In genomic region chr10:82844090-82844489, GRCm38 (mm10) we compare ENCODE assay signal across 32 mouse cellular contexts. TPM values are rescaled to one million over a fixed set of nuclear protein-coding genes. Genes with fewer than 3 reads are reported as not detected.
DNase-seq lines count a peak whose midpoint lies in the region; ATAC-seq and TF ChIP-seq lines count a peak whose summit lies in the region.
"Had no signal": no experiment of that assay in that cellular context is flagged by ENCODE, and none has a peak within 500 bp of the region (broad histone marks: within the 10 kb centered on the region; RNA-seq: fewer than 3 reads in every experiment).

No protein-coding gene starts in this region.

- peak; percentile 54 for DNase-seq in midbrain, embryonic 11.5 days (ENCODE audit: low spot score, missing footprints)
- no peak for DNase-seq in midbrain, embryonic 14.5 days
- peak; percentile 62 for DNase-seq in brain, adult 2 months (ENCODE audit: low read depth, low spot score)
- no peak for DNase-seq in spleen, adult 18-20 months
- DNase-seq in forebrain, postnatal 0 days: no peak
- no peak for DNase-seq in heart, adult 8-10 months (ENCODE audit: low spot score)
- DNase-seq: adrenal gland, postnatal 10 days; cerebellum, adult 11 months; cerebellum, adult 9-11 months; gastrocnemius, postnatal 25 days; heart, adult 11 months; heart, postnatal 4 days; kidney, adult 8-10 months; kidney, postnatal 4 days; layer of hippocampus, postnatal 36 days; left cerebral cortex, postnatal 4 days; lung, embryonic 14.5 days; lung, postnatal 14 days; right cerebral cortex, postnatal 25 days; thymus, adult 18-20 months; thymus, postnatal 25 days had no signal

- no peaks in the 10 kb centered on the region for H3K36me3 ChIP-seq in midbrain, embryonic 11.5 days (ENCODE audit: control insufficient read depth, insufficient read depth, low read length)
- no peaks in the 10 kb centered on the region for H3K36me3 ChIP-seq in midbrain, embryonic 14.5 days (ENCODE audit: control insufficient read depth, insufficient read depth, low read length)
- no peaks in the 10 kb centered on the region for H3K36me3 ChIP-seq in embryonic facial prominence, embryonic 12.5 days
- no peaks in the 10 kb centered on the region for H3K36me3 ChIP-seq in limb, embryonic 15.5 days
- no peaks in the 10 kb centered on the region for H3K36me3 ChIP-seq in forebrain, postnatal 0 days (ENCODE audit: insufficient read depth)
- H3K36me3 ChIP-seq: hindbrain, embryonic 13.5 days; liver, embryonic 15.5 days had no signal

- TF ChIP-seq CTCF in forebrain, postnatal 0 days (IDR thresholded peaks at IDR 0.05; ENCODE audit: low read depth): no peak

- WGBS in midbrain, embryonic 11.5 days: 69% methylated on average over 6 of the region's 6 CpGs
- WGBS in midbrain, embryonic 14.5 days: 66% methylated on average over 6 of the region's 6 CpGs
- WGBS in embryonic facial prominence, embryonic 12.5 days: 64% methylated on average over 6 of the region's 6 CpGs
- 58% methylated on average over 6 of the region's 6 CpGs for WGBS in limb, embryonic 15.5 days
- 70% methylated on average over 6 of the region's 6 CpGs for WGBS in forebrain, postnatal 0 days

- no peaks in the 10 kb centered on the region for H3K27me3 ChIP-seq in midbrain, embryonic 11.5 days (ENCODE audit: control insufficient read depth, insufficient read depth, low read length)
- no peaks in the 10 kb centered on the region for H3K27me3 ChIP-seq in midbrain, embryonic 14.5 days (ENCODE audit: control insufficient read depth, insufficient read depth, low read length)
- H3K27me3 ChIP-seq in embryonic facial prominence, embryonic 12.5 days: no peaks in the 10 kb centered on the region
- no peaks in the 10 kb centered on the region for H3K27me3 ChIP-seq in limb, embryonic 15.5 days
- H3K27me3 ChIP-seq in forebrain, postnatal 0 days (ENCODE audit: insufficient read depth, low read length): no peaks in the 10 kb centered on the region
- H3K27me3 ChIP-seq: hindbrain, embryonic 13.5 days; liver, embryonic 15.5 days had no signal

- no peak overlapping the region for H3K4me3 ChIP-seq in midbrain, embryonic 11.5 days (ENCODE audit: low read depth, low read length)
- no peak overlapping the region for H3K4me3 ChIP-seq in midbrain, embryonic 14.5 days (replicated peaks; ENCODE audit: low read depth, low read length)
- H3K4me3 ChIP-seq in embryonic facial prominence, embryonic 12.5 days: no peak overlapping the region
- H3K4me3 ChIP-seq in limb, embryonic 15.5 days: no peak overlapping the region
- no peak overlapping the region for H3K4me3 ChIP-seq in forebrain, postnatal 0 days (ENCODE audit: low read depth, low read length)
- H3K4me3 ChIP-seq: hindbrain, embryonic 13.5 days; liver, embryonic 15.5 days had no signal

- no peak for ATAC-seq in midbrain, embryonic 11.5 days (ENCODE audit: low FRiP score)
- ATAC-seq in midbrain, embryonic 14.5 days (ENCODE audit: low FRiP score, low TSS enrichment): no peak
- peak; percentile 41; the same call in 1 of the 2 replicates for ATAC-seq in embryonic facial prominence, embryonic 12.5 days (ENCODE audit: insufficient number of reproducible peaks, insufficient read depth, low FRiP score, low TSS enrichment)
- ATAC-seq in limb, embryonic 15.5 days (ENCODE audit: insufficient number of reproducible peaks, low FRiP score, low TSS enrichment, low read depth): peak; percentile 44; the same call in 1 of the 2 replicates
- no peak for ATAC-seq in forebrain, postnatal 0 days
- ATAC-seq: activated CD4-positive, CD25-positive, alpha-beta regulatory T cell, adult 4 months; CD4-positive, CD25-positive, alpha-beta regulatory T cell, adult 4 months; forebrain, embryonic 16.5 days; intestine, embryonic 16.5 days; midbrain, embryonic 16.5 days had no signal

- H3K4me1 ChIP-seq in midbrain, embryonic 11.5 days (ENCODE audit: control insufficient read depth, insufficient read depth, low read length): no peaks in the 10 kb centered on the region
- H3K4me1 ChIP-seq in midbrain, embryonic 14.5 days (ENCODE audit: control insufficient read depth, insufficient read depth, low read length): no peaks in the 10 kb centered on the region
- no peaks in the 10 kb centered on the region for H3K4me1 ChIP-seq in embryonic facial prominence, embryonic 12.5 days
- no peaks in the 10 kb centered on the region for H3K4me1 ChIP-seq in limb, embryonic 15.5 days
- no peaks in the 10 kb centered on the region for H3K4me1 ChIP-seq in forebrain, postnatal 0 days (ENCODE audit: insufficient read depth)
- H3K4me1 ChIP-seq: hindbrain, embryonic 13.5 days had no signal

- no peak overlapping the region for H3K27ac ChIP-seq in midbrain, embryonic 11.5 days (ENCODE audit: low read depth, low read length)
- no peak overlapping the region for H3K27ac ChIP-seq in midbrain, embryonic 14.5 days (replicated peaks; ENCODE audit: low read depth, low read length)
- no peak overlapping the region for H3K27ac ChIP-seq in embryonic facial prominence, embryonic 12.5 days
- H3K27ac ChIP-seq in limb, embryonic 15.5 days: no peak overlapping the region
- no peak overlapping the region for H3K27ac ChIP-seq in forebrain, postnatal 0 days (ENCODE audit: low read depth, low read length)
- H3K27ac ChIP-seq: hindbrain, embryonic 13.5 days; kidney, postnatal 0 days; liver, embryonic 15.5 days had no signal

- H3K9me3 ChIP-seq in midbrain, embryonic 11.5 days (ENCODE audit: control insufficient read depth, low read length): no peaks in the 10 kb centered on the region
- no peaks in the 10 kb centered on the region for H3K9me3 ChIP-seq in midbrain, embryonic 14.5 days (ENCODE audit: control insufficient read depth, low read length)
- no peaks in the 10 kb centered on the region for H3K9me3 ChIP-seq in embryonic facial prominence, embryonic 12.5 days
- no peaks in the 10 kb centered on the region for H3K9me3 ChIP-seq in limb, embryonic 15.5 days
- H3K9me3 ChIP-seq in forebrain, postnatal 0 days (ENCODE audit: low read length): no peaks in the 10 kb centered on the region
- H3K9me3 ChIP-seq: hindbrain, embryonic 13.5 days; liver, embryonic 15.5 days had no signal

- H3K4me2 ChIP-seq in midbrain, embryonic 11.5 days: no peak overlapping the region
- no peak overlapping the region for H3K4me2 ChIP-seq in midbrain, embryonic 14.5 days (ENCODE audit: low read length)
- no peak overlapping the region for H3K4me2 ChIP-seq in embryonic facial prominence, embryonic 12.5 days (replicated peaks)
- H3K4me2 ChIP-seq in limb, embryonic 15.5 days: no peak overlapping the region
- no peak overlapping the region for H3K4me2 ChIP-seq in forebrain, postnatal 0 days (ENCODE audit: low read depth)
- H3K4me2 ChIP-seq: heart, embryonic 11.5 days; hindbrain, embryonic 13.5 days; liver, embryonic 15.5 days; lung, embryonic 14.5 days had no signal

- H3K9ac ChIP-seq in midbrain, embryonic 11.5 days (ENCODE audit: low read length): no peak overlapping the region
- no peak overlapping the region for H3K9ac ChIP-seq in midbrain, embryonic 14.5 days (replicated peaks; ENCODE audit: low read length)
- no peak overlapping the region for H3K9ac ChIP-seq in embryonic facial prominence, embryonic 12.5 days
- H3K9ac ChIP-seq in limb, embryonic 15.5 days: no peak overlapping the region
- H3K9ac ChIP-seq in forebrain, postnatal 0 days: no peak overlapping the region
- H3K9ac ChIP-seq: hindbrain, embryonic 13.5 days; liver, embryonic 15.5 days; lung, embryonic 14.5 days had no signal

RNA-seq across cellular contexts. Expression of gene Txnrd1, which starts 10.3 kb away (rescaled TPM):
- 189 and 195 TPM in 2 replicates for polyA plus RNA-seq in midbrain, embryonic 11.5 days (2014; fragmentation: Nextera tagmentation; extraction: Ambion mirVana)
- polyA plus RNA-seq in midbrain, embryonic 14.5 days (2014; fragmentation: Nextera tagmentation; extraction: Ambion mirVana): 118 and 150 TPM in 2 replicates
- polyA plus RNA-seq in embryonic facial prominence, embryonic 12.5 days (2016; fragmentation: Nextera tagmentation; extraction: Ambion mirVana): 143 and 148 TPM in 2 replicates
- polyA plus RNA-seq in limb, embryonic 15.5 days (2015; fragmentation: Nextera tagmentation; extraction: Ambion mirVana): 61.1 and 68.8 TPM in 2 replicates
- total RNA-seq in forebrain, postnatal 0 days (2014; rRNA removed): 96.3 and 108 TPM in 2 replicates
- 74.5 and 81.5 TPM in 2 replicates for polyA plus RNA-seq in forebrain, postnatal 0 days (2015; fragmentation: Nextera tagmentation; extraction: Ambion mirVana)
- 10 to 100 TPM; 57.3 to 65.7 (median 59.4) TPM for total RNA-seq in heart, adult 8-10 months (2022)

RNA-seq across cellular contexts. Expression of gene Eid3, which starts 22.3 kb away (rescaled TPM):
- 0.53 and 0.57 TPM in 2 replicates for polyA plus RNA-seq in midbrain, embryonic 11.5 days (2014; fragmentation: Nextera tagmentation; extraction: Ambion mirVana)
- polyA plus RNA-seq in midbrain, embryonic 14.5 days (2014; fragmentation: Nextera tagmentation; extraction: Ambion mirVana): 0.50 and 0.59 TPM in 2 replicates
- 0.34 and 0.56 TPM in 2 replicates for polyA plus RNA-seq in embryonic facial prominence, embryonic 12.5 days (2016; fragmentation: Nextera tagmentation; extraction: Ambion mirVana)
- 0.12 TPM in 1 of 2 replicates, not detected in the other for polyA plus RNA-seq in limb, embryonic 15.5 days (2015; fragmentation: Nextera tagmentation; extraction: Ambion mirVana)
- 1.4 TPM in 2 replicates for total RNA-seq in forebrain, postnatal 0 days (2014; rRNA removed)
- 0.14 and 0.30 TPM in 2 replicates for polyA plus RNA-seq in forebrain, postnatal 0 days (2015; fragmentation: Nextera tagmentation; extraction: Ambion mirVana)
- 1 to 10 TPM in 1 of 4 experiments, under 1 TPM in 3; 0.40 to 1.9 (median 0.58) TPM for total RNA-seq in heart, adult 8-10 months (2022)

Comparison
In these comparisons a context has a peak if more than half of its experiments do, and no peak if none do; other contexts are left out.
1. DNase-seq: peak in midbrain, embryonic 11.5 days (single experiment) and brain, adult 2 months (single experiment); none in midbrain, embryonic 14.5 days (single experiment), spleen, adult 18-20 months (0 of 2), forebrain, postnatal 0 days (single experiment) and heart, adult 8-10 months (single experiment).
2. ATAC-seq: peak in embryonic facial prominence, embryonic 12.5 days (single experiment) and limb, embryonic 15.5 days (single experiment); none in midbrain, embryonic 11.5 days (single experiment), midbrain, embryonic 14.5 days (single experiment) and forebrain, postnatal 0 days (single experiment).